In genomic region chr4:41622071-41622470, GRCm38 (mm10) we compare ENCODE assay signal across 21 mouse cellular contexts. TPM values are rescaled to one million over a fixed set of nuclear protein-coding genes. Genes with fewer than 3 reads are reported as not detected.
DNase-seq lines count a peak whose midpoint lies in the region; ATAC-seq lines count a peak whose summit lies in the region.
"Had no signal": no experiment of that assay in that cellular context is flagged by ENCODE, and none has a peak within 500 bp of the region (broad histone marks: within the 10 kb centered on the region; RNA-seq: fewer than 3 reads in every experiment).

No protein-coding gene starts in this region.

- intact Hi-C loops in left cerebral cortex, postnatal 4 days (cut with DNase I), result no loop called here
- intact Hi-C loops in left cerebral cortex, postnatal 10 days (cut with DNase I), result no loop called here

- peak; percentile 82 to 84 for DNase-seq in cerebellum, postnatal 10 days
- DNase-seq in cerebellum, postnatal 25 days, result peak; percentile 40 to 50
- DNase-seq in cerebellum, adult 8-10 months, result no peak
- DNase-seq in left cerebral cortex, postnatal 4 days, result peak; percentile 46
- DNase-seq in left cerebral cortex, postnatal 10 days (ENCODE audit: extremely low spot score in 1 of 2, low spot score in 2 of 2), result no peak
- DNase-seq: adrenal gland, adult 8-10 months; adrenal gland, postnatal 14 days; adrenal gland, postnatal 36 days; B cell, adult 2 months; cerebellum, adult 11-12 months; cerebellum, adult 2 months; cerebellum, adult 9-11 months; forebrain, postnatal 0 days had no signal

- ATAC-seq in cerebellum, adult (ENCODE audit: insufficient number of reproducible peaks, low FRiP score, low TSS enrichment), result no peak
- ATAC-seq: activated CD4-positive, CD25-positive, alpha-beta regulatory T cell, adult 4 months; CD4-positive, CD25-positive, alpha-beta regulatory T cell, adult 4 months; forebrain, embryonic 13.5 days; forebrain, embryonic 15.5 days; forebrain, postnatal 0 days; Patski had no signal

RNA-seq across cellular contexts. Expression of gene Enho, which starts 18.1 kb away (rescaled TPM):
- 10 to 100 TPM; 70.3 to 78.4 TPM for total RNA-seq in left cerebral cortex, postnatal 4 days (2021)
- 10 to 100 TPM; 61.8 to 62.2 TPM for total RNA-seq in left cerebral cortex, postnatal 10 days (2021)

RNA-seq across cellular contexts. Expression of gene Dnaic1, which starts 52.5 kb away (rescaled TPM):
- total RNA-seq in left cerebral cortex, postnatal 4 days (2021), result 1 to 10 TPM; 2.1 to 3.7 TPM
- 1 to 10 TPM; 4.2 to 5.4 TPM for total RNA-seq in left cerebral cortex, postnatal 10 days (2021)
- total RNA-seq: adrenal gland, adult 18-20 months; adrenal gland, postnatal 36 days; G1E had no signal

RNA-seq across cellular contexts. Expression of gene Fam219a, which starts 52.7 kb away (rescaled TPM):
- total RNA-seq in left cerebral cortex, postnatal 4 days (2021), result 100 to 1,000 TPM; 146 to 159 TPM
- total RNA-seq in left cerebral cortex, postnatal 10 days (2021), result 100 to 1,000 TPM; 199 to 201 TPM

Comparison
In these comparisons a context has a peak if more than half of its experiments do, and no peak if none do; other contexts are left out.
1. DNase-seq: peak in cerebellum, postnatal 10 days (2 of 2), cerebellum, postnatal 25 days (2 of 2) and left cerebral cortex, postnatal 4 days (single experiment); none in cerebellum, adult 8-10 months (single experiment) and left cerebral cortex, postnatal 10 days (0 of 2).